Mouse (Mus musculus) heart, embryonic 11.5 days (tissue): ENCODE results near the gene Gzmm. TPM values are rescaled to one million over a fixed set of nuclear protein-coding genes. Genes with fewer than 3 reads are reported as not detected.
A peak's percentile ranks its signal among the peaks of the same experiment; 100 is the strongest.

Experiments
- ATAC-seq: fragments of 200-750 bp; cut with Nextera tagmentation; replicated peaks from 2 replicates; pipeline ENCODE4 v1.8.0; 2017; ENCODE audit warnings: moderate library complexity; ENCODE audit not compliant: insufficient number of reproducible peaks, low FRiP score, low TSS enrichment
- H3K27ac ChIP-seq: fragments of 300-500 bp; sonication (generic); 2 replicates; pipeline ENCODE4 v1.5.1; 2014; ENCODE audit warnings: mild to moderate bottlenecking, low read depth, low read length
- H3K27me3 ChIP-seq: fragments of 300-500 bp; sonication (generic); 2 replicates; pipeline ENCODE4 v1.6.1; 2014; ENCODE audit warnings: mild to moderate bottlenecking, low read length, mixed read lengths; ENCODE audit not compliant: control insufficient read depth, insufficient read depth
- H3K36me3 ChIP-seq: fragments of 300-500 bp; sonication (generic); 2 replicates; pipeline ENCODE4 v1.6.1; 2014; ENCODE audit warnings: mild to moderate bottlenecking, low read length, moderate library complexity, mixed read lengths; ENCODE audit not compliant: control insufficient read depth, insufficient read depth
- H3K4me1 ChIP-seq: fragments of 300-500 bp; sonication (generic); 2 replicates; pipeline ENCODE4 v1.6.1; 2014; ENCODE audit warnings: low read length; ENCODE audit not compliant: control insufficient read depth, insufficient read depth
- H3K4me2 ChIP-seq: fragments of 300-500 bp; sonication (generic); 2 replicates; pipeline ENCODE4 v1.6.1; 2014; ENCODE audit warnings: mild to moderate bottlenecking, moderate library complexity
- H3K4me3 ChIP-seq: fragments of 300-500 bp; sonication (generic); 2 replicates; pipeline ENCODE4 v1.5.1; 2014; ENCODE audit warnings: low read depth, low read length
- H3K9ac ChIP-seq: fragments of 300-500 bp; sonication (generic); 2 replicates; pipeline ENCODE4 v1.6.1; 2014; ENCODE audit warnings: mild to moderate bottlenecking, low read depth, low read length, moderate library complexity
- H3K9me3 ChIP-seq: fragments of 300-500 bp; sonication (generic); replicated peaks from 2 replicates; pipeline ENCODE4 v1.6.1; 2016; ENCODE audit warnings: low read length; ENCODE audit not compliant: control insufficient read depth
- WGBS: fragments of 180-500 bp; shearing (Covaris S2); extraction: QIAGEN DNeasy Blood & Tissue Kit; methylation state at CpG from one replicate; pipeline ENCODE4 v1.1.7; 2014; ENCODE audit not compliant: insufficient replicate concordance; 5-methylcytosine and 5-hydroxymethylcytosine counted together
- polyA plus RNA-seq: library from polyadenylated mRNA; unstranded; fragments of >200 nt; fragmentation: Nextera tagmentation; extraction: Ambion mirVana; gene quantifications from 2 replicates; pipeline ENCODE4 v1.2.1, GENCODE M21; 2014

Gene Gzmm
- polyA plus RNA-seq, 1 experiment from 2014 or later, result 0.40 TPM

DNA sequence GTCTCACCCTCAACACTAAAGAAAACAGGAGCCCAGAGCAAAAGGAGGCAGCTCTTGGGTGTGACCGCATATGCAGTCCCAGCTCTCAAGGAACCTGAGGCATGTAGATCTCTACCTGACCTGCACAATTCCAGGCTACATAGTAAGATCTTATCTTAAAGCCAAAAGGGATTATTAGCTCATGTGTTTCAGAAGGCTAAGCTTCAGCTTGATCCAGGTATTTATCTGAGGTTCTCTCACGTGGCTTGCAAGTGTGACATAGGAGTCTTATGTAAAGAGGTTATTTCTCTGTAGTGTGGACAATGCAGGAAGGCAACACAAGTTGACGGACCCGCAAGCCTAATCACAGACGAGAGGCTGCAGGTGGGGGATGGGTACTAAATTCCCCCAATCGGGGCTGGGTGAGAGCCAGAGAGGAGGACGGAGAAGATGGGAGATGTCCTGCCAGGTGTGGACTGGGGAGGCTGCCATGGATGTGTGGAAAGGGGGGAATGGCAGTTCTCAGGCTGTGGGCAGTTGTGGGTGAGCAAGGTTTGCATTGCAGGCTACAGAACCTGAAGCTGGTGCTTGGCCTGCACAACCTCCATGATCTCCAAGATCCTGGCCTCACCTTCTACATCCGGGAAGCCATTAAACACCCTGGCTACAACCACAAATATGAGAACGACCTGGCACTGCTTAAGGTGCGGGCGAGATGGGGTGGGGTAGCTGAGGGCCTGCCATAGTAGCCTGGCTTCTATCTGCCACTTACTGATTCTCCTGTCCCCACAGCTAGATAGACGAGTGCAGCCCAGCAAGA is 5.0 kb downstream of the Gzmm start:
- Histone ChIP-seq H3K9me3 (no peaks in the 10 kb centered on the region; the same call in 1 of the 2 replicates), H3K4me3 (no peak overlapping the region), H3K27ac (no peak overlapping the region), H3K36me3 (peaks cover 8% of the 10 kb centered on the region; the same call in 1 of the 2 replicates), H3K9ac (no peak overlapping the region), H3K4me1 (peaks cover 16% of the 10 kb centered on the region), H3K27me3 (no peaks in the 10 kb centered on the region), H3K4me2 (no peak overlapping the region)
- 69% methylated on average over 12 of the region's 12 CpGs for WGBS
- ATAC-seq, result no peak

- Histone ChIP-seq H3K36me3 (peaks cover 4% of the 10 kb centered on the region; the same call in 1 of the 2 replicates), H3K27me3 (no peaks in the 10 kb centered on the region), H3K9me3 (no peaks in the 10 kb centered on the region; the same call in 1 of the 2 replicates), H3K4me1 (peaks cover 16% of the 10 kb centered on the region), H3K9ac (no peak overlapping the region), H3K27ac (no peak overlapping the region), H3K4me3 (no peak overlapping the region), H3K4me2 (no peak overlapping the region)
- WGBS, result 75% methylated on average over 6 of the region's 6 CpGs
- ATAC-seq, result no peak
Observed at GRCm38 (mm10) chr10:79694379-79694655, 5.5 kb downstream of the Gzmm start.

GRCm38 (mm10) chr10:79695231-79696128 is 6.7 kb downstream of the Gzmm start:
- no peaks in the 10 kb centered on the region; the same call in 1 of the 2 replicates for H3K9me3 ChIP-seq
- H3K36me3 ChIP-seq, result peaks cover 4% of the 10 kb centered on the region; the same call in 1 of the 2 replicates
- H3K27ac ChIP-seq, result peak overlapping the region; percentile 57
- H3K4me1 ChIP-seq, result peaks cover 16% of the 10 kb centered on the region
- H3K9ac ChIP-seq, result no peak overlapping the region
- no peaks in the 10 kb centered on the region for H3K27me3 ChIP-seq
- no peak overlapping the region for H3K4me3 ChIP-seq
- ATAC-seq, result no peak
- WGBS, result 60% methylated on average over 13 of the region's 13 CpGs
- H3K4me2 ChIP-seq, result peak overlapping the region; percentile 34

DNA sequence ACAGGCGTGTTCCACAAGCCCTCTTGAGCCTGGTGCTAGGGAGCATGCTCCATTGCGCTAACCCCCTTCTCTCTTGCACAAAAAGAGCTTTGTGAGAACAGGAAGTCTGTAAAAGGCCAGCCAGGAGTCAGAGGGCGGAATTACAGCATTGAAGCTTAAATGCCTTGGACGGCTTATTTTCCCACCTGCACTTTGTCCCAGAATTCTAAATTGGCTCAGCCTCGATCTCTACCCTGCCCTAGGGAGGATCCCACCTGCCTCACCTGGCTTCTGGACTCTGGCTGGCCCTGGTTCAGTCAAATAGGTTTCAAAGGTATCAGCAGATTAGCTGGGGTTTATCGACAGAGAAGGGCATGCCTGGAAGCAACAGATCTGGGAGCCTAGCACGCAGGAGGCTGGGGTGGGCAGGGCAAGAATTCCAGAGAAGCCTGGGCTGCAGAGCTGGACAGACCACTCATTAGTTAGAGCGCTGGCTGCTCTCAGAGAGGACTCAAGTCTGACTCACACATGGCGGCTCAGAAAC is 7.4 kb downstream of the Gzmm start:
- ATAC-seq, result no peak
- Histone ChIP-seq H3K4me3 (no peak overlapping the region), H3K36me3 (peaks cover 4% of the 10 kb centered on the region; the same call in 1 of the 2 replicates), H3K27ac (peak overlapping the region; percentile 57), H3K4me2 (peak overlapping the region; percentile 34; the same call in 1 of the 2 replicates), H3K9me3 (no peaks in the 10 kb centered on the region; the same call in 1 of the 2 replicates), H3K27me3 (no peaks in the 10 kb centered on the region), H3K9ac (no peak overlapping the region), H3K4me1 (peaks cover 23% of the 10 kb centered on the region)
- 40% methylated on average over 9 of the region's 9 CpGs for WGBS

GRCm38 (mm10) chr10:79697916-79698315 is 9.1 kb downstream of the Gzmm start:
- H3K4me3 ChIP-seq, result no peak overlapping the region
- no peaks in the 10 kb centered on the region for H3K9me3 ChIP-seq
- 77% methylated on average over 6 of the region's 6 CpGs for WGBS
- no peak overlapping the region for H3K27ac ChIP-seq
- no peak overlapping the region for H3K4me2 ChIP-seq
- peaks cover 31% of the 10 kb centered on the region for H3K4me1 ChIP-seq
- H3K27me3 ChIP-seq, result no peaks in the 10 kb centered on the region
- no peak for ATAC-seq
- no peaks in the 10 kb centered on the region for H3K36me3 ChIP-seq
- H3K9ac ChIP-seq, result no peak overlapping the region

GRCm38 (mm10) chr10:79698459-79698858 is 9.6 kb downstream of the Gzmm start:
- no peaks in the 10 kb centered on the region for H3K9me3 ChIP-seq
- no peak overlapping the region for H3K4me3 ChIP-seq
- WGBS, result 83% methylated on average over 6 of the region's 6 CpGs
- no peak for ATAC-seq
- H3K27me3 ChIP-seq, result no peaks in the 10 kb centered on the region
- no peak overlapping the region for H3K27ac ChIP-seq
- no peak overlapping the region for H3K4me2 ChIP-seq
- no peak overlapping the region for H3K9ac ChIP-seq
- peaks cover 31% of the 10 kb centered on the region for H3K4me1 ChIP-seq
- no peaks in the 10 kb centered on the region for H3K36me3 ChIP-seq

GRCm38 (mm10) chr10:79700676-79701075 is 11.9 kb downstream of the Gzmm start:
- no peak for ATAC-seq
- Histone ChIP-seq H3K9me3 (no peaks in the 10 kb centered on the region), H3K36me3 (no peaks in the 10 kb centered on the region), H3K27me3 (no peaks in the 10 kb centered on the region), H3K4me1 (peaks cover 29% of the 10 kb centered on the region), H3K4me2 (peak overlapping the region; percentile 23), H3K4me3 (no peak overlapping the region), H3K27ac (peak overlapping the region; percentile 80), H3K9ac (peak overlapping the region; percentile 52; the same call in 1 of the 2 replicates)
- WGBS, result 33% methylated on average over 7 of the region's 7 CpGs

DNA sequence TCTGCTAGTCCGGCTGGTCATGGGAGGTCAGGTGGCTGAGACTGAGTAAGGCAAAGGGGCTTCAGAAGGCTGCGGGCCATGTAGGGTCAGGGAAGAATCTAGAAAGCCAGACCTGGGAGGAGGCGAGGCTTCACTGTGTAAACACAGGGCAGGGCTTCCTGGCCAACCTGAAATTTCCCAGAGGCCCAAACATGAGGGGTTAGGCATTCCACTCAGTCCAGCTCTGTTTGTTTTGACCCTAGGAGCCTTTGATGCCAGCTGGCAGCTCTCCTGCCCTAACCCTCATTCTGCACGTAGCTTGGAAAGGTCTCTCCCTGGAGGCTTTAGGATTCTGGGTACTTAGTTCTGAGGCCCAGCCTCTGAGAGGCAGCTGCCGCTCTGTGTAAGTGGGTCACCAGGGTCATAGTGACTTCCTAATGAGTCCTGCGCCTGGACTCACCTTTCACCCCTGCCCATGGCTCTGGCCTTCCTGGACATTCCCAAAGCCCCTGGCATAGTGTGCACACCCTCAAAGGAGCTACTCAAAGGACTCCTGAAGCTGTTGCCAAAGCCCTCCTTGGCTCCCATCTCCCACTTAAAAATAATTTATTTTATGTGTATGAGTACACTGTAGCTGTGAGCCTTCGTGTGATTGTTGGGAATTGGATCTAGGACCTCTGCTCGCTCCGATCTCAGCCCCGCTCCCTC is 12.8 kb downstream of the Gzmm start:
- no peak for ATAC-seq
- no peaks in the 10 kb centered on the region for H3K27me3 ChIP-seq
- H3K9me3 ChIP-seq, result no peaks in the 10 kb centered on the region
- 46% methylated on average over 10 of the region's 10 CpGs for WGBS
- no peaks in the 10 kb centered on the region for H3K36me3 ChIP-seq
- peak overlapping the region; percentile 49; the same call in 1 of the 2 replicates for H3K9ac ChIP-seq
- H3K4me2 ChIP-seq, result peak overlapping the region; percentile 16; the same call in 1 of the 2 replicates
- no peak overlapping the region for H3K4me3 ChIP-seq
- peak overlapping the region; percentile 80 for H3K27ac ChIP-seq
- peaks cover 31% of the 10 kb centered on the region for H3K4me1 ChIP-seq
